Mouse (Mus musculus): Measurements from ENCODE around the gene Wbp1. TPM values are rescaled to one million over a fixed set of nuclear protein-coding genes. Genes with fewer than 3 reads are reported as not detected.

Gene Wbp1
- total and polyA plus RNA-seq, 3 experiments: 19.3 to 27.5 (median 24.1) TPM

DNA sequence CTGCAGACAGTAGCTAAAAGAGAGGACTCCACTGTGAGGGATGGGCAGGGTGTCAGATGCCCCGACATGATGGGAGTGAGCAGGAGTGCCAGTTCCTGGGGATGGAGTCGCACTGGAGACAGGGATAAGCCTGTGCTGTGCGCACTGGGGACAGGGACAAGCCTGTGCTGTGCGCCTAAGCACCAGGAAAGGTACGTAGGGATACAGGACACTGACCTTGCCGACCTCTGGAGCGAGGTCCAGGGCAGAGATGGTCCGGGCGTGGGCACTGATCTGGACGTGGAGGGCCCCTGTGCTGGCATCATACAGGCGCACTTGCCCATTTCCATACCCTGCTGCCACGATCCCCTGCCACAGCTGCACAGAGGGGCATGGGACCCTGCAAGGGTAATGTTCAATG, 31.7 kb upstream of the Wbp1 start:
- TF ChIP-seq ELF1 (IDR thresholded peaks at IDR 0.05; ENCODE audit: low read depth, low read length): no peak
- no peak for TF ChIP-seq ZNF384 (IDR thresholded peaks at IDR 0.05; ENCODE audit: low read depth, low read length)
- TF ChIP-seq CTCF (conservative IDR thresholded peaks at IDR 0.05 in 1 of 2, IDR thresholded peaks at IDR 0.05 in 1 of 2; ENCODE audit: low read depth in 2 of 2, low read length in 2 of 2): no peak
- TF ChIP-seq MAX (IDR thresholded peaks at IDR 0.05; ENCODE audit: low read length): no peak
- no peak for TF ChIP-seq ETS1 (conservative IDR thresholded peaks at IDR 0.05; ENCODE audit: low read depth, low read length)
- TF ChIP-seq TCF12 (IDR thresholded peaks at IDR 0.05; ENCODE audit: low read depth, low read length): no peak
- TF ChIP-seq MAFK (IDR thresholded peaks at IDR 0.05; ENCODE audit: insufficient replicate concordance, low read length): no peak
- no peak for TF ChIP-seq USF1 (IDR thresholded peaks at IDR 0.05; ENCODE audit: low read depth, low read length)
- TF ChIP-seq TBP (conservative IDR thresholded peaks at IDR 0.05; ENCODE audit: low read depth, low read length): no peak
- no peak for TF ChIP-seq NELFE (IDR thresholded peaks at IDR 0.05; ENCODE audit: low read depth, low read length)
- no peak for TF ChIP-seq EP300 (IDR thresholded peaks at IDR 0.05; ENCODE audit: low read length)
- no peak for TF ChIP-seq GABPA (IDR thresholded peaks at IDR 0.05; ENCODE audit: insufficient replicate concordance, low read depth, low read length)
- TF ChIP-seq POLR2AphosphoS2 (IDR thresholded peaks at IDR 0.05; ENCODE audit: low read depth, low read length): no peak
- TF ChIP-seq MEF2A (IDR thresholded peaks at IDR 0.05; ENCODE audit: borderline replicate concordance, low read depth, low read length): no peak
- TF ChIP-seq JUN (IDR thresholded peaks at IDR 0.05; ENCODE audit: insufficient read depth, low read depth, low read length): no peak
- Histone ChIP-seq H3K9me3 (replicated peaks; ENCODE audit: low read length) (no peaks in the 10 kb centered on the region), H3K79me2 (replicated peaks; ENCODE audit: control insufficient read depth, extremely low read depth, insufficient read depth, poor library complexity, severe bottlenecking) (no peaks in the 10 kb centered on the region), H3K4me2 (ENCODE audit: insufficient read depth, low read depth, poor library complexity, severe bottlenecking) (no peak overlapping the region), H3K27ac (ENCODE audit: insufficient read depth, low read depth) (no peak overlapping the region), H3K36me3 (replicated peaks in 1 of 2; ENCODE audit: control insufficient read depth in 1 of 2, insufficient read depth in 1 of 2, low read length in 1 of 2) (peaks cover 12 to 24% of the 10 kb centered on the region in 2 experiments), H3K4me3 (replicated peaks in 1 of 3; ENCODE audit: low read depth in 2 of 3, low read length in 2 of 3, poor library complexity in 1 of 3) (no peak overlapping the region), H3K27me3 (replicated peaks) (no peaks in the 10 kb centered on the region), H3K4me1 (ENCODE audit: control insufficient read depth in 1 of 2, insufficient read depth in 2 of 2) (peaks cover 15 to 29% of the 10 kb centered on the region in 2 experiments), H3K9ac (ENCODE audit: insufficient read depth, low read depth) (no peak overlapping the region)
- dilution Hi-C loops (cut with MboI; ENCODE audit: extremely low pct_ligation_motif_present, extremely low pct_unique_long_range_greater_than_20kb, low sequenced_read_pairs): no loop called here
- in situ Hi-C loops (cut with MboI; ENCODE audit: low pct_ligation_motif_present, low pct_unique_long_range_greater_than_20kb, low sequenced_read_pairs): no loop called here
- DNase-seq (ENCODE audit: extremely low read depth): no peak

DNA sequence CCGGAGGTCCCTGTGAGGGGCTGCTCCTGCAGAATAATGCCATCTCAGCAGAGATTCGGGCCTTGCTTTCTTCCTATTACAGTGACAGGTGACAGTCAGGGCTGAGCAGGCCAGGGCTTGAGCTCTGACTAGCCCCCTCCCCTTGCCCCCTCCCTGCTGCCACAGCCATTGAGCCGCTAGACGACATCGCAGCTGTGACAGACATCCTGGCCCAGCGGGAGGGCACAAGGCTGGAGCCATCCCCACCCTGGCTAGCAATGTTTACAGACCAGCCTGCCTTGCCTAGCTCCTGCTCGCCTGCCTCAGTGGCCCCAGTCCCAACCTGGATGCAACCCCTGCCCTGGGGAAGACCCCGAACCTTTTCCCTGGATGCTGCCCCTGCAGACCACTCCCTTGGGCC, 30.4 kb upstream of the Wbp1 start:
- no peaks in the 10 kb centered on the region for H3K79me2 ChIP-seq (replicated peaks; ENCODE audit: control insufficient read depth, extremely low read depth, insufficient read depth, poor library complexity, severe bottlenecking)
- no peak overlapping the region for H3K4me2 ChIP-seq (ENCODE audit: insufficient read depth, low read depth, poor library complexity, severe bottlenecking)
- no peak overlapping the region for H3K4me3 ChIP-seq (replicated peaks in 1 of 3; ENCODE audit: low read depth in 2 of 3, low read length in 2 of 3, poor library complexity in 1 of 3)
- no peak for TF ChIP-seq GABPA (IDR thresholded peaks at IDR 0.05; ENCODE audit: insufficient replicate concordance, low read depth, low read length)
- TF ChIP-seq PAX5 (IDR thresholded peaks at IDR 0.05; ENCODE audit: low read length): no peak
- TF ChIP-seq TBP (conservative IDR thresholded peaks at IDR 0.05; ENCODE audit: low read depth, low read length): no peak
- no peak for TF ChIP-seq POLR2A (IDR thresholded peaks at IDR 0.05; ENCODE audit: low read depth, low read length)
- no peak for TF ChIP-seq CHD1 (IDR thresholded peaks at IDR 0.05; ENCODE audit: low read depth, low read length)
- no peaks in the 10 kb centered on the region for H3K27me3 ChIP-seq (replicated peaks)
- in situ Hi-C loops (cut with MboI; ENCODE audit: low pct_ligation_motif_present, low pct_unique_long_range_greater_than_20kb, low sequenced_read_pairs) (no loop called here), dilution Hi-C loops (cut with MboI; ENCODE audit: extremely low pct_ligation_motif_present, extremely low pct_unique_long_range_greater_than_20kb, low sequenced_read_pairs) (no loop called here)
- H3K4me1 ChIP-seq (ENCODE audit: control insufficient read depth in 1 of 2, insufficient read depth in 2 of 2): peaks cover 15 to 37% of the 10 kb centered on the region in 2 experiments
- no peak overlapping the region for H3K9ac ChIP-seq (ENCODE audit: insufficient read depth, low read depth)
- peaks cover 12 to 24% of the 10 kb centered on the region in 2 experiments for H3K36me3 ChIP-seq (replicated peaks in 1 of 2; ENCODE audit: control insufficient read depth in 1 of 2, insufficient read depth in 1 of 2, low read length in 1 of 2)
- no peak overlapping the region for H3K27ac ChIP-seq (ENCODE audit: insufficient read depth, low read depth)
- no peak for DNase-seq (ENCODE audit: extremely low read depth)
- H3K9me3 ChIP-seq (replicated peaks; ENCODE audit: low read length): no peaks in the 10 kb centered on the region
